Mouse (Mus musculus): ENCODE measurements around the gene Gm5591. TPM values are rescaled to one million over a fixed set of nuclear protein-coding genes. Genes with fewer than 3 reads are reported as not detected.
"Not testable (repeated sequence)": the region's sequence is repeated elsewhere in the genome, so short reads cannot be mapped to it uniquely, and the experiment has no call there.

The Gm5591 gene
- polyA plus RNA-seq (2015; fragmentation: Nextera tagmentation; extraction: Ambion mirVana), result not detected in 2 replicates

DNA sequence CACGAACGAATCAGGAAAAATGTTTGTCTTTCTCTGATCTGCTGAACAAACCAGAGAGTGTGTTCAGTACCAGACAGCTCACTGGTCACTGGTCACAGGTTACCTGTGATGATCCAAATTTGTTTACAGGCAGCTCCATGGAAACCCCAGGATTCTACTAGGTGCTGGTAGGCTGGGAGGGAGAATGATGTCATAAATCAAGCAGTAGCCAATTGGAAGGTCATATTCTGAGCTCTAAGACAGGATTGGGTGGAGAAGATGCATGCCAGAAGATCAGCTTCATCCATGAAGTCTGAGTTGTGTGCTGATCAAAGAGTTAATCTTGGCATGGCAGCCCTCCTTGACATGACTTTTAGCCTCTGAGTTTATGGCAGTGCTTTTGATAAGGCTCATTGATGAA, at the start of gene Gm5591:
Gene Gm5591, minus strand, starts transcription at position 101 of the 400 bp plus-strand sequence.
- 67% methylated on average over 2 of the region's 2 CpGs for WGBS
- not testable (repeated sequence) for H3K36me3 ChIP-seq; H3K9me3 ChIP-seq; H3K4me2 ChIP-seq (replicated peaks); ATAC-seq; H3K4me1 ChIP-seq (replicated peaks); H3K27me3 ChIP-seq (replicated peaks); H3K4me3 ChIP-seq (replicated peaks); H3K9ac ChIP-seq; H3K27ac ChIP-seq

GRCm38 (mm10) chr7:38488468-38488867, 39.5 kb downstream of the Gm5591 start:
- ATAC-seq; H3K4me3 ChIP-seq (replicated peaks): not testable (repeated sequence)
- WGBS, result 81% methylated on average over 1 of the region's 1 CpGs

More at GRCm38 (mm10) chr7:38488468-38488867, 39.5 kb downstream of the Gm5591 start:
- H3K27me3 ChIP-seq (replicated peaks); H3K9me3 ChIP-seq; H3K4me2 ChIP-seq (replicated peaks); H3K4me1 ChIP-seq (replicated peaks); H3K36me3 ChIP-seq; H3K9ac ChIP-seq; H3K27ac ChIP-seq: not testable (repeated sequence)

Measured in intestine, embryonic 15.5 days (tissue).